Mouse (Mus musculus) liver, adult 2 months (tissue): ENCODE data around the gene Fuom.

Experiments
- CTCF ChIP-seq: fragments of 200-500 bp; IDR thresholded peaks from 2 replicates; pipeline ENCODE4 v1.5.1; 2011; ENCODE audit warnings: low read depth, low read length, control low read depth
- POLR2A ChIP-seq: fragments of 200-500 bp; IDR thresholded peaks from 2 replicates; pipeline ENCODE4 v1.6.1; 2011; ENCODE audit warnings: low read length, control low read depth; ENCODE audit not compliant: insufficient read depth; ENCODE audit errors: extremely low read depth

GRCm38 (mm10) chr7:140141350-140141749 is 39.1 kb upstream of the Fuom start:
- no peak for TF ChIP-seq POLR2A
- TF ChIP-seq CTCF: peak; percentile 91
